In the genomic region with DNA sequence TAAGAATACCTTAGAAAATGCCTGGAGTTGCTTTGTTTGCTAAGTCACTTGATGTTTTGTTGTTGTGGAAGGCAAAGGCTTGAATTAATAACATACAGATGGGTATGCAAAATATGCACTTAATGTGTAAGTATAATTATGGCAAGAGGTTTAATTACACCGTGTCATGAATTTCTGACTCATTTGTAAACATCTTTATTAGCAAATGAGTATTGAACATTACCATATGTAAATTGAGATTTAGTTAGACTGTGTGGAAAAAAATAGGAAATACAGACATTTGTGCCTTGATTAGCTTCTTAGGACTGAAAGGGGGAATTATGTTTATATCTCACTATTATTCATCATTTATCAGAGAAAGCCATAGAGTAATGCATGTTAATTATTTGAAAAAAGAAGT, we compare ENCODE assay signal across 22 mouse cellular contexts.
"Had no signal": no experiment of that assay in that cellular context is flagged by ENCODE, and none has a peak within 500 bp of the region (broad histone marks: within the 10 kb centered on the region; RNA-seq: fewer than 3 reads in every experiment).

No protein-coding gene starts in this region.

- H3K27ac ChIP-seq: limb, embryonic 12.5 days; limb, embryonic 15.5 days; liver, embryonic 14.5 days; macrophage; midbrain, embryonic 12.5 days; midbrain, embryonic 15.5 days; neural tube, embryonic 12.5 days; neural tube, embryonic 15.5 days; stomach, postnatal 0 days had no signal

- ATAC-seq: liver, postnatal 0 days; lung, postnatal 0 days; midbrain, embryonic 15.5 days had no signal

- H3K4me2 ChIP-seq: limb, embryonic 12.5 days; limb, embryonic 15.5 days; liver, embryonic 11.5 days; lung, embryonic 14.5 days; midbrain, embryonic 12.5 days; midbrain, embryonic 15.5 days; neural tube, embryonic 12.5 days; neural tube, embryonic 15.5 days had no signal

- DNase-seq: kidney, postnatal 14 days; kidney, postnatal 4 days; left cerebral cortex, postnatal 4 days; liver, postnatal 0 days; lung, embryonic 14.5 days; right cerebral cortex, adult 18-20 months; right cerebral cortex, postnatal 14 days; right cerebral cortex, postnatal 4 days; thymus, adult 2 months; thymus, postnatal 14 days; thymus, postnatal 4 days had no signal

- H3K9me3 ChIP-seq: limb, embryonic 12.5 days; limb, embryonic 15.5 days; midbrain, embryonic 12.5 days; midbrain, embryonic 15.5 days; neural tube, embryonic 12.5 days; neural tube, embryonic 15.5 days had no signal

- H3K4me3 ChIP-seq: limb, embryonic 12.5 days; limb, embryonic 15.5 days; midbrain, embryonic 12.5 days; midbrain, embryonic 15.5 days; neural tube, embryonic 12.5 days; neural tube, embryonic 15.5 days had no signal

- H3K9ac ChIP-seq: limb, embryonic 12.5 days; limb, embryonic 15.5 days; liver, embryonic 14.5 days; liver, postnatal 0 days; lung, embryonic 14.5 days; midbrain, embryonic 12.5 days; midbrain, embryonic 15.5 days; neural tube, embryonic 12.5 days; neural tube, embryonic 15.5 days had no signal

- H3K36me3 ChIP-seq: limb, embryonic 12.5 days; limb, embryonic 15.5 days; midbrain, embryonic 12.5 days; midbrain, embryonic 15.5 days; neural tube, embryonic 12.5 days; neural tube, embryonic 15.5 days had no signal

- H3K27me3 ChIP-seq: limb, embryonic 12.5 days; limb, embryonic 15.5 days; midbrain, embryonic 12.5 days; midbrain, embryonic 15.5 days; neural tube, embryonic 12.5 days; neural tube, embryonic 15.5 days had no signal

- H3K4me1 ChIP-seq: limb, embryonic 12.5 days; limb, embryonic 15.5 days; midbrain, embryonic 15.5 days; neural tube, embryonic 12.5 days; neural tube, embryonic 15.5 days had no signal
